Mouse (Mus musculus) intestine, embryonic 15.5 days (tissue): Measurements from ENCODE around the gene Eno4. TPM values are rescaled to one million over a fixed set of nuclear protein-coding genes. Genes with fewer than 3 reads are reported as not detected.
A peak's percentile ranks its signal among the peaks of the same experiment; 100 is the strongest.

ENCODE experiments used
- ATAC-seq: fragments of 200-750 bp; cut with Nextera tagmentation; 2 replicates; pipeline ENCODE4 v1.8.0; 2017; ENCODE audit warnings: moderate TSS enrichment, moderate library complexity
- H3K27ac ChIP-seq: fragments of 300-500 bp; sonication (generic); 2 replicates; pipeline ENCODE4 v1.5.1; 2015; ENCODE audit warnings: mild to moderate bottlenecking, inconsistent platforms
- H3K27me3 ChIP-seq: fragments of 300-500 bp; sonication (generic); replicated peaks from 2 replicates; pipeline ENCODE4 v1.6.1; 2015; ENCODE audit warnings: inconsistent platforms
- H3K36me3 ChIP-seq: fragments of 300-500 bp; sonication (generic); 2 replicates; pipeline ENCODE4 v1.6.1; 2015; ENCODE audit warnings: inconsistent platforms
- H3K4me1 ChIP-seq: fragments of 300-500 bp; sonication (generic); replicated peaks from 2 replicates; pipeline ENCODE4 v1.6.1; 2015; ENCODE audit warnings: inconsistent platforms
- H3K4me2 ChIP-seq: fragments of 300-500 bp; sonication (generic); replicated peaks from 2 replicates; pipeline ENCODE4 v1.6.1; 2015; ENCODE audit warnings: mild to moderate bottlenecking, inconsistent platforms
- H3K4me3 ChIP-seq: fragments of 300-500 bp; sonication (generic); replicated peaks from 2 replicates; pipeline ENCODE4 v1.5.1; 2015; ENCODE audit warnings: inconsistent platforms
- H3K9ac ChIP-seq: fragments of 300-500 bp; sonication (generic); 2 replicates; pipeline ENCODE4 v1.6.1; 2015; ENCODE audit warnings: inconsistent platforms
- H3K9me3 ChIP-seq: fragments of 300-500 bp; sonication (generic); 2 replicates; pipeline ENCODE4 v1.6.1; 2016; ENCODE audit warnings: inconsistent platforms
- WGBS: fragments of 180-500 bp; shearing (Covaris S2); methylation state at CpG from one replicate; pipeline ENCODE4 v1.1.7; 2015; 5-methylcytosine and 5-hydroxymethylcytosine counted together
- polyA plus RNA-seq: library from polyadenylated mRNA; unstranded; fragments of >200 nt; fragmentation: Nextera tagmentation; extraction: Ambion mirVana; gene quantifications from 2 replicates; pipeline ENCODE4 v1.2.1, GENCODE M21; 2015

Eno4 gene
- polyA plus RNA-seq, 1 experiment from 2014 or later = 0.24 TPM

DNA sequence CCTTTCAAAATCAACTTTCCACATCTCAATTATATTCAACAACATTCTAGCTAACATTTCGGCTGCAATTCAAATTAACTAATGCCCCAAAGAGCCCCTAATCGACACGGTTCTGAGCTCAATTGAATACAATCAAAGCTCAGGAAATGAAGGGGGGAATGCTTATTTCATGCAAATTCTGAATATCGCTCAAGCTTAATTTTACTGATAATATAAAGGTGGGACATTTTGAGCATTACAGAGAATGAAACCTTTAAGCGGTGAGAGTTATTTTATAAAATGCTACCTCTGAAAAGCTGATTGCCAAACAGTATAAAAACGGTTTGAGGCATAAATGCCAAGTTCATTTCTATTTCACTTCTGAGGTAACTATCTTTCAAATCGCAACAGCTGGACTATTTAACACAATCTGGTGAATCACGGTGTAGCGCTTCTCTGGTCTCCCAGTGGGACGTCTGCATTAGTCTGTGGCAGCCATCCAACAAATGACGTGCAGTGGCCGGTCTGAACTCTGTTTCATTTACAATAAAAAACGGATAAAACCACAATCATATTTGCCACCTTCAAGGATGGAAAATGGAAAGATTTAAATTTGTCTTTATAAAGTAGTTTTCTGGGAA is 36.3 kb downstream of the Eno4 start:
- Histone ChIP-seq H3K27me3 (no peaks in the 10 kb centered on the region), H3K27ac (no peak overlapping the region), H3K36me3 (no peaks in the 10 kb centered on the region), H3K4me3 (no peak overlapping the region), H3K4me1 (0 out of 2 replicates have a peak, but pooled peaks cover 8% of the 10 kb centered on the region), H3K9me3 (no peaks in the 10 kb centered on the region), H3K4me2 (peak overlapping the region; percentile 36; the same call in 1 of the 2 replicates), H3K9ac (no peak overlapping the region)
- WGBS = 46% methylated on average over 13 of the region's 13 CpGs
- ATAC-seq = no peak

DNA sequence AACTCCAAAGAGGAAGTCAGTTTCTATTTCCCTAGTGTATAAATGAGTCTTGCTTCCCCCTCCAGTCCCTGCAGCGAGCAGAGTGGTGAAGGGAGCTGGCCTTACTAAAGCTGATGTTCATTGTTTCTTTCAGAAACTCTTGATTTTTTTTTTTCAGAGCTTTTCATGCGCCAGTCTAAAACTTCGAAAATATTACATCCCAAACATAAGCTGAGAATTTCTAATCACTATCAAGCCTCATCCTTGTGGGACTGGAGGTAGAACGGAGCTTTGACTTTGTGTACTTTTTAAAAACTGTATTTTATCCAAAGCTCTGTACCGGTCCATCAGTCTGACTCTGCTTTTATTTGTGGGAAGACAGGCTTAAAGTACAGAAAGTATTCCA is 36.8 kb downstream of the Eno4 start:
- H3K36me3 ChIP-seq = no peaks in the 10 kb centered on the region
- no peak for ATAC-seq
- WGBS = 55% methylated on average over 5 of the region's 5 CpGs
- no peak overlapping the region for H3K9ac ChIP-seq
- H3K27ac ChIP-seq = no peak overlapping the region
- no peak overlapping the region for H3K4me3 ChIP-seq
- no peaks in the 10 kb centered on the region for H3K9me3 ChIP-seq
- H3K4me2 ChIP-seq = peak overlapping the region; percentile 36; the same call in 1 of the 2 replicates
- H3K27me3 ChIP-seq = no peaks in the 10 kb centered on the region
- 0 out of 2 replicates have a peak, but pooled peaks cover 8% of the 10 kb centered on the region for H3K4me1 ChIP-seq

DNA sequence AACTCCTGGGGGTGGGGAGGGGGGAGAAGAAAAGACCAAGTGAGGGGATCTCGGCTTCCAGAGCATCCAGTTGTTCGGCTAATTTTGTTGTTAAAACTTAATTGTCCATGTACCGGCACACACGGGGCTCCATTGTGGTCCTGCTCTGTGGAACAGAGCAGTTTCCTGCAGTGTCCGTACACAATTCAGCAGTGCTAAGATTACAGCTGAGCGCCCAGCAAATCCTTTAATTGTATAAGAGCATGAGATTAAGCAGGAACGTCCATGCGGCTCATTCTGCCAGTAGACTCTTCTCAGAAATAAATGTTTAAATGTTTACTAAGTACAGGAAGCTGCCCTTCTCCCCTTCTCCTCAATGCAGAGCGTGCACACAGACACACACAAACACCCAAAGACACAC is 38.3 kb downstream of the Eno4 start:
- H3K27ac ChIP-seq = no peak overlapping the region
- H3K9ac ChIP-seq = no peak overlapping the region
- ATAC-seq = no peak
- no peaks in the 10 kb centered on the region for H3K27me3 ChIP-seq
- no peak overlapping the region for H3K4me3 ChIP-seq
- 0 out of 2 replicates have a peak, but pooled peaks cover 8% of the 10 kb centered on the region for H3K4me1 ChIP-seq
- H3K9me3 ChIP-seq = no peaks in the 10 kb centered on the region
- H3K4me2 ChIP-seq = peak overlapping the region; percentile 44
- no peaks in the 10 kb centered on the region for H3K36me3 ChIP-seq
- 36% methylated on average over 9 of the region's 9 CpGs for WGBS

DNA sequence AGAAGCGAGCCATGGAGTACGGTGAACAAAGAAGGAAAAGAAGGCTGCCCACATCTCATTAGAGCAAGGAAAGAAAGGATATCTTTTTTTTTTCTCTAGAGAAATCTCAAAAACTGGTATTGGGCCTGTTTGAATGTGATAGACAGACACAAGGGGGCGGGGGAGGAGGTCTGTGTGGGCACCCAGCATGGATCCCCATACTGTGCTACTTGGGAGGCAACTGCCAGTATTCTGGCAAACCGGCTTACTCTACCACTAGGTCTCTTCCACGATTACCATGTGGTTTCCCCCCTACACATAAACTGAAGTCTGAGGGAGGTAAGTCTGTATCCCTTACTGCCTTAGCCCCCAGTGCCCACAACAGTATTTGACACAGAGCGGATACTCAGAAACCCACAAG is 59.6 kb downstream of the Eno4 start:
- Histone ChIP-seq H3K27me3 (no peaks in the 10 kb centered on the region), H3K9me3 (no peaks in the 10 kb centered on the region), H3K27ac (no peak overlapping the region), H3K9ac (no peak overlapping the region), H3K4me3 (no peak overlapping the region), H3K4me2 (no peak overlapping the region), H3K36me3 (no peaks in the 10 kb centered on the region; the same call in 1 of the 2 replicates), H3K4me1 (no peaks in the 10 kb centered on the region)
- ATAC-seq = no peak
- 91% methylated on average over 6 of the region's 6 CpGs for WGBS

DNA sequence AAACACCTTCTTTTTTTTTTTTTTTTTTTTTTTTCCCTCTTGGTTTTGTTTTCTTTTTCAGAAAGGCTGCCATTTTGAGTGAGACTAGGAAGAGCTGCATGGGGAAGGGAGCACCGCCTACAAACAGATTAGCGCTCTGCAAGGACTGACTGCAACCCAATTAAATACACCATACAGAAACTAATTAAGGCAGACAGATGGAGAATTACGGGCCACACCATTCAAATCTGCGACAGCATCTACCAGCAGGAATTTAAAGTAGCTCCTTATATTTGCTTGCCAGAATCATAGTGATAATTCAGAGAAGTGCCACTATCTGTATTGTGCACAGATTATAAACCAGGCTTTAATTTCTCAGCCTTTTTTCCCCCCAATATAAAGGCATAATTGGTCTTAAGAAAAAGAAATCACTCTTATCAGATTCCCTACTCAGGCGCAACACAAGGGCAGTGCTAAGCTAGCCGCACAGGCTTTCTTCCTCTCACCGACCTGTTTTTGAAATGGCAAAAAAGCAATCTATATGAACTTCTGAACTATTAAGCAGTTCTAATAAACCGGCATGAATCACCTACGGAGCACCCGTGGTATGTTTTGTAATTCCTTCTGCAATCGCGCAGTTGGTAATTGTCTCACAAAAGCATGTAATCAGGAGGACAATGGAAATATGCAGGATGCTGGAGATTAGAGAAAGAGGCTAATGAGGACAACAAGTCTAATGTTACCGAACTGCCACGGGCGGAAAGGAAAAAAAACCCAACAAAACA is 63.5 kb downstream of the Eno4 start:
- no peak overlapping the region for H3K9ac ChIP-seq
- no peak for ATAC-seq

DNA sequence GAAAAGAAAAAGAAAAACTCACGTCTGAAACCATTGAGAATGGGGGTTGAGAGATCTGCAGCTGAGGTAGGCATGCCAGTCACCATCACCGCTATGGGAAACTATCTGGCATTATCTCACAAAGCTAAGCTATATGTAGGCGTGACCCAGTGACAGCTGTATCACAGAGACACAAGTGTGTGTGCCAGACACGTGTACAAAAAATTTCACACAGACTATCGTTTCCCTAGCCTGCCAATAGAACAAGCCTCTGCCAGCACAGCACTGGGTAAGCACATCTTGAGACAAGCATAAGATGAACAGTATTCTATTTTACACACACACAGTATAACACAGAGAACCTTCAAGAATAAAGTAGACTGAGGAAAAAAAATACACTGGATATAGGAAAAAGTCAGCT is 67.6 kb downstream of the Eno4 start:
- Histone ChIP-seq H3K27ac (no peak overlapping the region), H3K36me3 (no peaks in the 10 kb centered on the region), H3K4me2 (no peak overlapping the region), H3K4me3 (no peak overlapping the region), H3K9ac (no peak overlapping the region), H3K4me1 (no peaks in the 10 kb centered on the region), H3K9me3 (no peaks in the 10 kb centered on the region), H3K27me3 (no peaks in the 10 kb centered on the region)
- ATAC-seq = no peak
- WGBS = 75% methylated on average over 5 of the region's 5 CpGs

More for the DNA sequence above, 63.5 kb downstream of the Eno4 start:
- Histone ChIP-seq H3K4me1 (no peaks in the 10 kb centered on the region), H3K27ac (no peak overlapping the region), H3K27me3 (no peaks in the 10 kb centered on the region), H3K9me3 (no peaks in the 10 kb centered on the region), H3K36me3 (no peaks in the 10 kb centered on the region; the same call in 1 of the 2 replicates), H3K4me3 (no peak overlapping the region), H3K4me2 (no peak overlapping the region)
- 84% methylated on average over 15 of the region's 15 CpGs for WGBS

Other genes with a start within 250 kb of the Eno4 start
- gene Pnliprp1, start 214.5 kb upstream of the Eno4 start, polyA plus RNA-seq = 1,391 and 3,102 TPM in 2 replicates
- 5.4 and 15.2 TPM in 2 replicates for gene Pnliprp2, start 183.7 kb upstream of the Eno4 start, polyA plus RNA-seq
- not detected in 2 replicates for gene 1700019N19Rik, start 149.0 kb upstream of the Eno4 start, polyA plus RNA-seq
- gene Hspa12a, start 229 bp downstream of the Eno4 start, polyA plus RNA-seq = 4.9 and 5.6 TPM in 2 replicates
- 13.4 and 14.8 TPM in 2 replicates for gene Shtn1, start 132.7 kb downstream of the Eno4 start, polyA plus RNA-seq
- gene Vax1, start 226.6 kb downstream of the Eno4 start, polyA plus RNA-seq = not detected in 2 replicates